Mouse (Mus musculus) cerebellum, postnatal 4 days (tissue): ENCODE measurements around the gene Ddx39b.

Source experiments
- DNase-seq, 2 experiments: peaks; one replicate each; pipeline ENCODE4 v3.0.0; 2022; ENCODE audit warnings: low spot score in 2 of 2, mixed read lengths in 1 of 2

The Ddx39b gene

GRCm38 (mm10) chr17:35243086-35243485 is 1.5 kb downstream of the Ddx39b start:
- peak in 1 of 2 experiments; percentile 72 for DNase-seq

DNA sequence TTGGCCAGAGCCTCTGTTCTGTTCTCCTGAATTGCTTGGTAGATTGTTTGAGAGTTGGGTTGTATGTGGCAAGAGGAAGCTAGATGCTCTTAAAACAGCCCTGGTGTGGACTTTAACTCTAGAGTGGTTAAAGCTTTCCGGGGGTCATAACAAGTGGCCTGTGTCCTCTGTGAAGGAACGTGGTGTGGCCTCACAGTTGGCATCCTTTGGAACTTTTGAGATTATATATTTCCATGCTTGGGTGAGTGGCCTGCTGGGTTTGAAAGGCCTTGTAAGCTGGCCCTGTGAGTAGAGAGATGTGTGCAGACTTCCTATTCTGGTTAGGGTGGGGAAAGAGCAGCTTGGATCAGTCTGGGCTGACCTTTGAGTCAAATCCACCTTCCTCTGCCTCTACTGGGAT is 3.5 kb downstream of the Ddx39b start:
- no peak for DNase-seq

- no peak for DNase-seq
Observed at GRCm38 (mm10) chr17:35245731-35246623, 4.4 kb downstream of the Ddx39b start.

DNA sequence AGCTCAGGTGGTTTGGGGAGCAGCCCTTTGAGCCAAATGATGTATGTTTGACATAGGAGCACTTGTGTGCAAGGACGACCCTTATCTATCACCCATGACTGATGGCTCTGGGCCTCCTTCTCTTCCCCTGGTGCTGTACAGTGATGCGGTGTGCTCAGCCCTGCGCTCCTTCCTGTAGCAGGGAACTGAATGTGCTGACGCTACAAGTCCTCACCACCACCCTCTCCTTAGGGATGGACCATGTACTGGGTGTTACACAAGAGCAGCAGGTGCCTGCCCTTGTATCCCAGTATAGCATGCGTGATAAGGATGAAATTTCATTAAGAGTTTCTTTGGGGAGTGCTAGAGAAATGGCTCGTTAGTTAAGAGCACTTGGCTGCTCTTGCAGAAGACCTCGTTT is 5.6 kb downstream of the Ddx39b start:
- no peak for DNase-seq

- DNase-seq: no peak
Observed at GRCm38 (mm10) chr17:35248986-35249385, 7.4 kb downstream of the Ddx39b start.

- DNase-seq: no peak
Observed at GRCm38 (mm10) chr17:35249451-35250197, 8.1 kb downstream of the Ddx39b start.

- DNase-seq: no peak
Observed at GRCm38 (mm10) chr17:35250348-35251120, 9.0 kb downstream of the Ddx39b start.

GRCm38 (mm10) chr17:35251162-35251719 is 9.7 kb downstream of the Ddx39b start:
- no peak for DNase-seq

- DNase-seq: no peak
Observed at GRCm38 (mm10) chr17:35251981-35252380, 10.4 kb downstream of the Ddx39b start.

DNA sequence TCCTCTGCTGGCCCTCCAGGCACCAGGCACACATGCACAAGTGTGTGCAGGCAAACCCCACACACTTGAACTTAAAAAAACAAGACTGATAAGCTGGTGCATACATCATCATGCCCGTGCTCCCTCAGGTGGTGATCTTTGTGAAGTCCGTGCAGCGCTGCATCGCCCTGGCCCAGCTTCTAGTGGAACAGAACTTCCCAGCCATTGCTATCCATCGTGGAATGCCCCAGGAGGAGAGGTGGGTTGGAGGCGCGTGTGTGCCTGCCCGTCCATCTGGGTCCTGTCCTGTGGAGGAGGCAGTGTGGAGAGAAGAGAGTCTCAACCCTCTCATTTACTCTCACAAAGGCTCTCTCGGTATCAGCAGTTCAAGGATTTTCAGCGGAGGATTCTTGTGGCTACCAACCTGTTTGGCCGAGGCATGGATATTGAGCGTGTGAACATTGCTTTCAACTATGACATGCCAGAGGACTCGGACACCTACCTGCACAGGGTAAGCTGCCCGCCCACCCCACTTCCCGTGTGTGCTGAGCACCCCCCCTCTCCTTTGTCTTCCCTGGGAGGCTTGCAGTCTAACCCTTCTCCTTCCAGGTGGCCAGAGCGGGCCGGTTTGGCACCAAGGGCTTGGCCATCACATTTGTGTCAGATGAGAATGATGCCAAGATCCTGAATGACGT is 11.2 kb downstream of the Ddx39b start:
- no peak for DNase-seq

DNA sequence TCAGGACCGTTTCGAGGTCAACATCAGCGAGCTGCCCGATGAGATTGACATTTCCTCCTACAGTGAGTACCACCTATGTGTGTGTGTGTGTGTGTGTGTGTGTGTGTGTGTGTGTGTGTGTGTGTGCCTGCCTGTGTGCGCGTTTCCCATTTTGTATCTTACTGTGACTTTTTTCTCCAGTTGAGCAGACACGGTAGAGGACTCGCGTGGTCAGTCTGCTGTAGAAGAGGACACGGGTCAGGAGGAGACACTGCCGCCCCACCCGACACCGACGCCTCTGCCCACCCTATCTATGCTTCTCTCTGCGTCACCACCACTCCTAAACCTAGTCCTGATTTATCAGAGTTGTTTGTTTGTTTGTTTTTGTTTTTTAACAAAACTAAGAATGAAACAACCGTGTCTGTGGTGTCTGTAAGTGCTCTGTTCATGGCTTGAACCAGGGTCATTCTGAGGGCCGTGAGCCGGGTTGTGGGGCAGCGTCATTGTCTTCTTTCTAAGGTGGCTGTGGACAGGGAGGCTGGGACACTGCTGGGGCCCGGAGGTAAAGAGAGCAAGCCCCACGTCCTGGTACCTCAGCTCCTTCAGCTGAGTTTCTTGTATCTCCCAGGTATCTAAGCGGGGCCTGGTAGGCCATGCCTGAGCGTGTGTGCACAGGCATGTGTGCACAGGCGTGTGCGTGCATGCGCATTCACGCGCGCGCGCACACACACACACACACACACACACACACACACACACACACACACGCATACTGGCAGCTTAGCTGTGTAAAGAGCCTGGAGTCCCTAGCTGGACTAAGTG is 11.9 kb downstream of the Ddx39b start:
- DNase-seq: no peak

- peak in 1 of 2 experiments; percentile 67 for DNase-seq
Observed at GRCm38 (mm10) chr17:35254241-35255098, 12.9 kb downstream of the Ddx39b start.

DNA sequence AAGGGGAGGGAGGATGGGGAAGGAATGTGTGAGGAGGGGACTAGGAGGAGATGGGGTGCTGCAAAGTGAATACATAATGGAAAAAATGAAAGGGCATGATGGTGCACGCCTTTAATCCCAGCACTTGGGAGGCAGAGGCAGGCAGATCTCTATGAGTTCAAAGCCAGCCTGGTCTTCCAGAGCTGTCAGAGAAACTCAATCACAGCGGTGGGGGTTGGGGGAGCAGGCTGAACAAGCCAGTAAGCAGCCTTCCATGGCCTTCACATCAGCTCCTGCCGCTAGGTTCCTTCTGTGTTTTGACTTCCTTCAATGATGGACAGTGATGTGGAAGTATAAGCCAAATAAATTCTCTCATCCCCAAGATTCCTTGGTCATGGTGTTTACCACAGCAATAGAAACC is 13.8 kb downstream of the Ddx39b start:
- DNase-seq: no peak

- DNase-seq: no peak
Observed at GRCm38 (mm10) chr17:35255704-35256103, 14.2 kb downstream of the Ddx39b start.

- DNase-seq: no peak
Observed at GRCm38 (mm10) chr17:35257378-35257777, 15.8 kb downstream of the Ddx39b start.

- peak; percentile 87 to 96 for DNase-seq
Observed at GRCm38 (mm10) chr17:35257824-35258491, 16.4 kb downstream of the Ddx39b start.

- no peak for DNase-seq
Observed at GRCm38 (mm10) chr17:35258492-35259478, 17.2 kb downstream of the Ddx39b start.

GRCm38 (mm10) chr17:35259621-35260020 is 18.1 kb downstream of the Ddx39b start:
- no peak for DNase-seq
